Mouse (Mus musculus) hindbrain, postnatal 0 days (tissue): ENCODE data around the gene Tma7. TPM values are rescaled to one million over a fixed set of nuclear protein-coding genes. Genes with fewer than 3 reads are reported as not detected.

Experiments
- ATAC-seq: fragments of 200-750 bp; cut with Nextera tagmentation; 2 replicates; pipeline ENCODE4 v1.8.0; 2017; ENCODE audit warnings: mild to moderate bottlenecking, moderate TSS enrichment, moderate library complexity
- DNase-seq: peaks from one replicate; pipeline ENCODE4 v3.0.0-alpha.2; 2015; ENCODE audit warnings: low spot score
- H3K27ac ChIP-seq: fragments of 300-500 bp; sonication (generic); 2 replicates; pipeline ENCODE4 v1.5.1; 2014; ENCODE audit warnings: mild to moderate bottlenecking
- H3K27me3 ChIP-seq: fragments of 300-500 bp; sonication (generic); 2 replicates; pipeline ENCODE4 v1.6.1; 2014; ENCODE audit warnings: low read length, mixed read lengths; ENCODE audit not compliant: insufficient read depth
- H3K36me3 ChIP-seq: fragments of 300-500 bp; sonication (generic); 2 replicates; pipeline ENCODE4 v1.6.1; 2014; ENCODE audit warnings: low read length, mixed read lengths; ENCODE audit not compliant: insufficient read depth
- H3K4me1 ChIP-seq: fragments of 300-500 bp; sonication (generic); 2 replicates; pipeline ENCODE4 v1.6.1; 2014; ENCODE audit warnings: antibody characterized with exemption, low read length, mixed read lengths; ENCODE audit not compliant: insufficient read depth
- H3K4me2 ChIP-seq: fragments of 300-500 bp; sonication (generic); 2 replicates; pipeline ENCODE4 v1.6.1; 2014; ENCODE audit warnings: low read depth, mild to moderate bottlenecking, low read length, moderate library complexity, mixed read lengths
- H3K4me3 ChIP-seq: fragments of 300-500 bp; sonication (generic); 2 replicates; pipeline ENCODE4 v1.5.1; 2014; ENCODE audit warnings: low read length
- H3K9ac ChIP-seq: fragments of 300-500 bp; sonication (generic); replicated peaks from 2 replicates; pipeline ENCODE4 v1.6.1; 2014; ENCODE audit warnings: mild to moderate bottlenecking, low read length, moderate library complexity, mixed read lengths
- H3K9me3 ChIP-seq: fragments of 300-500 bp; sonication (generic); 2 replicates; pipeline ENCODE4 v1.6.1; 2016; ENCODE audit warnings: low read length, mixed read lengths
- CTCF ChIP-seq: IDR thresholded peaks from 2 replicates; pipeline ENCODE4 v1.5.1; 2016; ENCODE audit warnings: antibody characterized with exemption, control low read depth, low read depth
- WGBS: fragments of 180-500 bp; shearing (Covaris S2); extraction: QIAGEN DNeasy Blood & Tissue Kit; methylation state at CpG from one replicate; pipeline ENCODE4 v1.1.7; 2014; 5-methylcytosine and 5-hydroxymethylcytosine counted together
- polyA plus RNA-seq: library from polyadenylated mRNA; unstranded; fragments of >200 nt; fragmentation: Nextera tagmentation; extraction: Ambion mirVana; gene quantifications from 2 replicates; pipeline ENCODE4 v1.2.1, GENCODE M21; 2015
- total RNA-seq: library from RNA; depleted of rRNA; stranded (reverse); fragments of >200 nt; gene quantifications from 2 replicates; pipeline ENCODE4 v1.2.3, GENCODE M21; 2014; rRNA removed

The Tma7 gene
- total and polyA plus RNA-seq, 2 experiments from 2014 or later = 73.8 to 764 TPM

DNA sequence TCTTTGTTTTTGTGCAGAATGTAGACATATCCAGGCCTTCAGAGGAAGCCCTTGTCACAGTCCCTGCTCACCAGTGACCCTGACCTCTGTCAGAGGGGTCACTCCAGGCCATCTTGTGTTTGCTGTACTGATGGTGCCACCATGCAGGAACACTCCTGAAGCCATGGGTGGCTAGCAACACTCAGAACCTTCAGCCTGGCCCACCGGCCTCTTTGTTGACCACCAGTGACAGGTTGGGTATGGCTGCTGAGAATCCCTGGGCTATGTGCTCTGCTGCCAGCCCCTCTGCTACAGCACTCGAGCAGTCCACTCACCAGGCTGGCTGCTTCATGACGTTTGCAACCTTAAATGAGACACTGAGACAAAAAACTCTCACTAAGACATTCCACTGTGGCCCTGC, 52.1 kb downstream of the Tma7 start:
- DNase-seq = no peak

DNA sequence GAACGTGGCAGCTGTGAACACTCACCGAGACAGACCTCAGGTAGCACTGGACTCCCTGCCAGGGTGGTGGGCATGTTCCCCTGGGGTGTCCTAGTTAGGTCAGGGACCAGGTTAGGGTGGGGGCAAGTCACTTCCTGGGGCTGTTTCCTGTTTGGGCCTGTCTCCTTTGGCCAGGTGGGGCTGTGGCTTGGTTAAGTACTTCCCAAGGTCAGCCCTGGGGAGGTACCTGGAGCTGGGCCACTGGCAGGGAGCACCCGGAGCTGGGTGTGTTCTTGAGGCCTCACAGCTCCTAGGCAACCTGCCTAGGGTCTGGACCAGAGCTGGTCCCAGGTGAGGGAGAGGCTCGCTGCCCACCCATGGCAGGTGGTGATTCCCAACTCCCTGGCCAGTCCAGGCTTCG, 53.5 kb downstream of the Tma7 start:
- ATAC-seq (no peak), DNase-seq (no peak)
- TF ChIP-seq CTCF = no peak
- Histone ChIP-seq H3K4me2 (no peak overlapping the region), H3K4me3 (no peak overlapping the region), H3K27ac (no peak overlapping the region), H3K4me1 (no peaks in the 10 kb centered on the region), H3K9me3 (no peaks in the 10 kb centered on the region), H3K27me3 (no peaks in the 10 kb centered on the region), H3K9ac (no peak overlapping the region), H3K36me3 (peaks cover 4% of the 10 kb centered on the region)
- 79% methylated on average over 5 of the region's 5 CpGs for WGBS

More for the DNA sequence above, 52.1 kb downstream of the Tma7 start:
- no peaks in the 10 kb centered on the region for H3K9me3 ChIP-seq
- peaks cover 4% of the 10 kb centered on the region for H3K36me3 ChIP-seq
- no peak overlapping the region for H3K4me3 ChIP-seq
- no peak overlapping the region for H3K9ac ChIP-seq
- H3K4me1 ChIP-seq = no peaks in the 10 kb centered on the region
- H3K27ac ChIP-seq = no peak overlapping the region
- ATAC-seq = no peak
- WGBS = 74% methylated on average over 3 of the region's 3 CpGs
- H3K4me2 ChIP-seq = no peak overlapping the region
- no peaks in the 10 kb centered on the region for H3K27me3 ChIP-seq
- no peak for TF ChIP-seq CTCF

DNA sequence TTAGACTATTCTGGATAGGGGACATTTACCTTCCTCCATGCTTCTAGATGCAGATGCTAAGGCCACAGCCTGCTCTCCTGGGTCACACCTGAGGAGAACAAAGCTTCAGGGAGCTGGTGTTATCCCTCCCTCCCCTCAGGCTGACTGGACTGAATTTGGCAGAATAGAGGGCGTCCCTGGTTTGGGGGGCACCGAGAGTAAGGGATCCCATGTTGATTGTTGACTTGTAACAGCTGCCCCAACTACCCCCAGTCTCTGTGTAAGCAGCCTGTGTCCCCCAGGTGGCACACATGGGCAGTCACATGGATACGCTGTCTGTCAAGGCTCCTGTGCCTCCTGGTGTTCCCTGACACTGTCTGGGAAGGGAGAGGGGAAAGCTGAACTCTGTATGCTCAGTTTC, 54.0 kb downstream of the Tma7 start:
- Histone ChIP-seq H3K27ac (no peak overlapping the region), H3K9me3 (no peaks in the 10 kb centered on the region), H3K4me3 (no peak overlapping the region), H3K9ac (no peak overlapping the region), H3K27me3 (no peaks in the 10 kb centered on the region), H3K4me1 (no peaks in the 10 kb centered on the region), H3K4me2 (no peak overlapping the region), H3K36me3 (peaks cover 4% of the 10 kb centered on the region)
- TF ChIP-seq CTCF = no peak
- 88% methylated on average over 3 of the region's 3 CpGs for WGBS
- DNase-seq (no peak), ATAC-seq (no peak)

DNA sequence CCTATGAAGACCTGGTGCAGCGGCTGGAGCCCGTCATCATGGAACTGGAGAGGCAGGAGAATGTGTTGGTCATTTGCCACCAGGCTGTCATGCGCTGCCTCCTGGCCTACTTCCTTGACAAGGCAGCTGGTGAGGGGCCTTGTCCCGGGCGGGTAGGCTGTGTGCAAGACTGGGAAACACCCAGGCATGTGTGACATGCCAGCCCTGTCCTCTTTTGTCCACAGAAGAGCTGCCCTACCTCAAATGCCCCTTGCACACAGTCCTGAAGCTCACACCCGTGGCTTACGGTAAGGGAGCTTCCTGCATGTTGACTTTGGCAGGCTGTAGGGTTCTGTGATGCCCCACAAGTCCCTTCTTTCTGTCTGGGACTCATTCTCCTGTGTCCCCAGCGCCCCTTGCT, 54.9 kb downstream of the Tma7 start:
- Histone ChIP-seq H3K27ac (no peak overlapping the region), H3K4me3 (no peak overlapping the region), H3K27me3 (no peaks in the 10 kb centered on the region), H3K4me1 (no peaks in the 10 kb centered on the region), H3K9ac (no peak overlapping the region), H3K36me3 (peaks cover 4% of the 10 kb centered on the region), H3K4me2 (no peak overlapping the region), H3K9me3 (no peaks in the 10 kb centered on the region)
- no peak for DNase-seq
- no peak for ATAC-seq
- WGBS = 72% methylated on average over 8 of the region's 8 CpGs
- no peak for TF ChIP-seq CTCF

Other genes with a start within 250 kb of the Tma7 start
- 30.3 and 31.8 TPM in 2 replicates for gene Slc26a6, start 229.3 kb downstream of the Tma7 start, total RNA-seq
- gene Slc26a6, start 229.3 kb downstream of the Tma7 start, polyA plus RNA-seq = 20.0 and 21.3 TPM in 2 replicates
- 0.16 TPM in 1 of 2 replicates, not detected in the other for gene Tmem89, start 168.0 kb downstream of the Tma7 start, total RNA-seq
- gene Tmem89, start 168.0 kb downstream of the Tma7 start, polyA plus RNA-seq = 0.30 and 0.37 TPM in 2 replicates
- gene Uqcrc1, start 146.0 kb downstream of the Tma7 start, total RNA-seq = 459 and 483 TPM in 2 replicates
- gene Uqcrc1, start 146.0 kb downstream of the Tma7 start, polyA plus RNA-seq = 568 and 592 TPM in 2 replicates
- 1.9 and 2.0 TPM in 2 replicates for gene Col7a1, start 129.0 kb downstream of the Tma7 start, total RNA-seq
- 0.69 and 1.8 TPM in 2 replicates for gene Col7a1, start 129.0 kb downstream of the Tma7 start, polyA plus RNA-seq
- gene Ucn2, start 96.6 kb downstream of the Tma7 start, total RNA-seq = 0.58 TPM in 1 of 2 replicates, not detected in the other
- not detected in 2 replicates for gene Ucn2, start 96.6 kb downstream of the Tma7 start, polyA plus RNA-seq
- 58.3 and 63.1 TPM in 2 replicates for gene Pfkfb4, start 90.8 kb downstream of the Tma7 start, total RNA-seq
- gene Pfkfb4, start 90.8 kb downstream of the Tma7 start, polyA plus RNA-seq = 18.6 and 20.5 TPM in 2 replicates
- 77.8 and 90.6 TPM in 2 replicates for gene Shisa5, start 44.0 kb downstream of the Tma7 start, total RNA-seq
- 74.5 and 77.6 TPM in 2 replicates for gene Shisa5, start 44.0 kb downstream of the Tma7 start, polyA plus RNA-seq
- 20.1 and 32.6 TPM in 2 replicates for gene Trex1, start 22.9 kb downstream of the Tma7 start, total RNA-seq
- 14.3 and 14.4 TPM in 2 replicates for gene Trex1, start 22.9 kb downstream of the Tma7 start, polyA plus RNA-seq
- 39.5 and 52.3 TPM in 2 replicates for gene Atrip, start 8.5 kb downstream of the Tma7 start, total RNA-seq
- gene Atrip, start 8.5 kb downstream of the Tma7 start, polyA plus RNA-seq = 30.6 and 32.2 TPM in 2 replicates
- gene Ccdc51, start 94 bp downstream of the Tma7 start, total RNA-seq = 7.8 and 8.4 TPM in 2 replicates
- gene Ccdc51, start 94 bp downstream of the Tma7 start, polyA plus RNA-seq = 5.1 and 6.7 TPM in 2 replicates
- 82.3 and 84.4 TPM in 2 replicates for gene Plxnb1, start 12.8 kb upstream of the Tma7 start, total RNA-seq
- gene Plxnb1, start 12.8 kb upstream of the Tma7 start, polyA plus RNA-seq = 8.7 and 11.2 TPM in 2 replicates
- not detected in 2 replicates for gene Fbxw21, start 79.5 kb upstream of the Tma7 start, total RNA-seq
- gene Fbxw21, start 79.5 kb upstream of the Tma7 start, polyA plus RNA-seq = not detected in 2 replicates
- gene Fbxw13, start 113.4 kb upstream of the Tma7 start, total RNA-seq = not detected in 2 replicates
- gene Fbxw13, start 113.4 kb upstream of the Tma7 start, polyA plus RNA-seq = not detected in 2 replicates
- gene Fbxw20, start 152.2 kb upstream of the Tma7 start, total RNA-seq = not detected in 2 replicates
- gene Fbxw20, start 152.2 kb upstream of the Tma7 start, polyA plus RNA-seq = not detected in 2 replicates
- not detected in 2 replicates for gene Fbxw14, start 205.1 kb upstream of the Tma7 start, total RNA-seq
- not detected in 2 replicates for gene Fbxw14, start 205.1 kb upstream of the Tma7 start, polyA plus RNA-seq